Mouse (Mus musculus) spleen, postnatal 4 days (tissue): ENCODE data around the gene Dpp8.
"Not testable (repeated sequence)": the region's sequence is repeated elsewhere in the genome, so short reads cannot be mapped to it uniquely, and the experiment has no call there.

Experiments
- DNase-seq, 2 experiments: peaks; one replicate each; pipeline ENCODE4 v3.0.0; 2022; ENCODE audit warnings: low spot score in 2 of 2

The Dpp8 gene

GRCm38 (mm10) chr9:65032269-65033108, at the start of gene Dpp8:
Dpp8 (plus strand) TSS chr9:65032414.
- DNase-seq = peak; percentile 96 to 99

- DNase-seq = no peak
These were observed 47.0 kb upstream of the Dpp8 start for GRCm38 (mm10) chr9:64985037-64985794.

GRCm38 (mm10) chr9:64985807-64986206, 46.4 kb upstream of the Dpp8 start:
- DNase-seq = no peak

GRCm38 (mm10) chr9:64987651-64988050, 44.6 kb upstream of the Dpp8 start:
- DNase-seq = no peak

GRCm38 (mm10) chr9:64988443-64988842, 43.8 kb upstream of the Dpp8 start:
- no peak for DNase-seq

- no peak for DNase-seq
These were observed 41.9 kb upstream of the Dpp8 start for GRCm38 (mm10) chr9:64990291-64990690.

- not testable (repeated sequence) for DNase-seq
These were observed 36.8 kb upstream of the Dpp8 start for GRCm38 (mm10) chr9:64995464-64995863.

- DNase-seq = no peak
These were observed 30.7 kb upstream of the Dpp8 start for GRCm38 (mm10) chr9:65001481-65001880.

- DNase-seq = no peak
These were observed 26.5 kb upstream of the Dpp8 start for GRCm38 (mm10) chr9:65005737-65006136.

GRCm38 (mm10) chr9:65010632-65011031, 21.6 kb upstream of the Dpp8 start:
- no peak for DNase-seq

GRCm38 (mm10) chr9:65011304-65011703, 20.9 kb upstream of the Dpp8 start:
- peak; percentile 37 to 64 for DNase-seq

GRCm38 (mm10) chr9:65015461-65016222, 16.6 kb upstream of the Dpp8 start:
- no peak for DNase-seq

- DNase-seq = no peak
These were observed 15.8 kb upstream of the Dpp8 start for GRCm38 (mm10) chr9:65016241-65016977.

GRCm38 (mm10) chr9:65016978-65017827, 15.0 kb upstream of the Dpp8 start:
- DNase-seq = no peak

GRCm38 (mm10) chr9:65017896-65018295, 14.3 kb upstream of the Dpp8 start:
- no peak for DNase-seq

GRCm38 (mm10) chr9:65018588-65019121, 13.6 kb upstream of the Dpp8 start:
- no peak for DNase-seq

- DNase-seq = no peak
These were observed 13.1 kb upstream of the Dpp8 start for GRCm38 (mm10) chr9:65019146-65019545.

GRCm38 (mm10) chr9:65020128-65020527, 12.1 kb upstream of the Dpp8 start:
- DNase-seq = peak in 1 of 2 experiments; percentile 51

GRCm38 (mm10) chr9:65020991-65021886, 11.0 kb upstream of the Dpp8 start, which contains the start of gene Hacd3:
Hacd3 (minus strand) TSS chr9:65021693.
- DNase-seq = peak; percentile 87 to 95
